Mouse (Mus musculus) liver, embryonic 15.5 days (tissue): ENCODE data around the gene Oma1. TPM values are rescaled to one million over a fixed set of nuclear protein-coding genes. Genes with fewer than 3 reads are reported as not detected.

Experiments used
- ATAC-seq: fragments of 200-750 bp; cut with Nextera tagmentation; 2 replicates; pipeline ENCODE4 v1.8.0; 2017; ENCODE audit warnings: moderate number of reproducible peaks, mild to moderate bottlenecking, moderate library complexity; ENCODE audit not compliant: insufficient read depth
- H3K27ac ChIP-seq: fragments of 300-500 bp; sonication (generic); replicated peaks from 2 replicates; pipeline ENCODE4 v1.5.1; 2015; ENCODE audit warnings: mild to moderate bottlenecking, inconsistent platforms
- H3K27me3 ChIP-seq: fragments of 300-500 bp; sonication (generic); 2 replicates; pipeline ENCODE4 v1.6.1; 2015; ENCODE audit warnings: mild to moderate bottlenecking, inconsistent platforms
- H3K36me3 ChIP-seq: fragments of 300-500 bp; sonication (generic); replicated peaks from 2 replicates; pipeline ENCODE4 v1.6.1; 2015; ENCODE audit warnings: moderate library complexity, mild to moderate bottlenecking, inconsistent platforms
- H3K4me1 ChIP-seq: fragments of 300-500 bp; sonication (generic); replicated peaks from 2 replicates; pipeline ENCODE4 v1.6.1; 2015; ENCODE audit warnings: inconsistent platforms
- H3K4me2 ChIP-seq: fragments of 300-500 bp; sonication (generic); 2 replicates; pipeline ENCODE4 v1.6.1; 2015; ENCODE audit warnings: moderate library complexity, mild to moderate bottlenecking, inconsistent platforms
- H3K4me3 ChIP-seq: fragments of 300-500 bp; sonication (generic); replicated peaks from 2 replicates; pipeline ENCODE4 v1.5.1; 2015; ENCODE audit warnings: mild to moderate bottlenecking, inconsistent platforms
- H3K9ac ChIP-seq: fragments of 300-500 bp; sonication (generic); 2 replicates; pipeline ENCODE4 v1.6.1; 2015; ENCODE audit warnings: moderate library complexity, mild to moderate bottlenecking, inconsistent platforms
- H3K9me3 ChIP-seq: fragments of 300-500 bp; sonication (generic); replicated peaks from 2 replicates; pipeline ENCODE4 v1.6.1; 2016; ENCODE audit warnings: inconsistent platforms
- WGBS: fragments of 180-500 bp; shearing (Covaris S2); methylation state at CpG from one replicate; pipeline ENCODE4 v1.1.7; 2015; ENCODE audit warnings: mixed read lengths; ENCODE audit not compliant: insufficient replicate concordance; 5-methylcytosine and 5-hydroxymethylcytosine counted together
- polyA plus RNA-seq: library from polyadenylated mRNA; unstranded; fragments of >200 nt; fragmentation: Nextera tagmentation; extraction: Ambion mirVana; gene quantifications from 2 replicates; pipeline ENCODE4 v1.2.1, GENCODE M21; 2015

The Oma1 gene
- polyA plus RNA-seq, 1 experiment from 2014 or later: 12.0 TPM

DNA sequence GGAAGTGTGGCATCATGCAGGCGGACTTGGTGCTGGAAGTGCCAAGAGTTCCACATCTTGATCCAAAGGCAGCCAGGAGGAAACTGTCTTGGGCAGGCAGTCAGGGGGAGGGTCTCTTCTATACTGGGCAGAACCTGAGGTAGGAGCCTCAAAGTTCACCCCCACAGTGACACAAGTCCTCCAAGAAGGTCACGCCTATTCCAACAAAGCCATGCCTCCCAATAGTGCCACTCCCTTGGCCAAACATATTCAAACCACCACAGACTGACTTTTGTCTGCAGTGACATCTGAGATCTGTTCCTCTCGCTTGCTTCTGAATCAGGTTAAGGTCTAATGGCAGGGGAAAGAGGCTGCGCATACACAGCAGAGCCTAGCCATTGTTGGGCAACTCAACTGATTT is 83.3 kb downstream of the Oma1 start:
- no peak overlapping the region for H3K27ac ChIP-seq
- ATAC-seq: no peak
- H3K4me3 ChIP-seq: no peak overlapping the region
- H3K9me3 ChIP-seq: no peaks in the 10 kb centered on the region
- H3K4me2 ChIP-seq: no peak overlapping the region
- H3K36me3 ChIP-seq: no peaks in the 10 kb centered on the region
- no peaks in the 10 kb centered on the region for H3K27me3 ChIP-seq
- no peak overlapping the region for H3K9ac ChIP-seq
- WGBS: 60% methylated on average over 4 of the region's 4 CpGs
- no peaks in the 10 kb centered on the region for H3K4me1 ChIP-seq

DNA sequence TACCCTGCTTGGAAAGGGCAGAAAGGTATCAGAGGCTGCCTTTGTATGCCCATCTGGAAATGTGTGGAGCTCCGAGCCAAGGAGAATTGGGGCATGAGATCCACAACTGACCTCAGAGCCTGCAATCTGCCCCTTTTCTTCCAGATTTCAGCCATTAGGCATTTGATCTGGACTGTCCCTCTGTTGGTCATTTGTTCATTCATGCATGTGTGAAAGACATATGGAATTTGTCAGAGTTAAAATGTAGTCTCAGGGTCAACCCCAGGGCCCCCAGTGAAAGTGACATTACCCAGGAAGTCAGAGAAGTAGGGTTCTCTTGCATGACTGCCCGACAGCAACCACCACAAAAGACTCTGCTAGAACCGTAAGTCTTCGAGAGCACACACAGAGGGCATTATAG is 89.0 kb downstream of the Oma1 start:
- no peak overlapping the region for H3K27ac ChIP-seq
- no peaks in the 10 kb centered on the region for H3K27me3 ChIP-seq
- no peak overlapping the region for H3K4me3 ChIP-seq
- no peak for ATAC-seq
- H3K4me1 ChIP-seq: no peaks in the 10 kb centered on the region
- 70% methylated on average over 4 of the region's 4 CpGs for WGBS
- no peaks in the 10 kb centered on the region for H3K36me3 ChIP-seq
- no peaks in the 10 kb centered on the region for H3K9me3 ChIP-seq
- H3K4me2 ChIP-seq: no peak overlapping the region
- no peak overlapping the region for H3K9ac ChIP-seq

DNA sequence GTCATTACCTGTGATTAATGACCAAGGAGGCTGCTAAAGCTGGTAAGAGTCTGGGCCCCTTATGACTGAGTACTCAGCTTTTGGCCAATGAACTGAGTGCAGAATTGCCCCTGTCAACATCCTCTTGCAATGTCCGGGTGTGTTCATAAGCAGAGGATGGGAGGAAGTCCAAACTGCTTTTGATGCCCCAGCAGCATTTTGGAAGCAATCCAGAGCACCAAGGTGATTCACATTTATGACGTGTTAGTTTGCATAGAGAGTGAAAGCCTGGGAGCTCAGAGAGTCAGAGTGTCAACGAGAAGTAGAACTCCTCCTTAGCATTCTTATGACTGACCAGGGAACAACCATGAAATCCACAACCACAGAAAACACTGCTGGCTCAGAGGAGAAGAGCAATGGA is 91.7 kb downstream of the Oma1 start:
- WGBS: 46% methylated on average over 3 of the region's 3 CpGs
- H3K4me3 ChIP-seq: no peak overlapping the region

DNA sequence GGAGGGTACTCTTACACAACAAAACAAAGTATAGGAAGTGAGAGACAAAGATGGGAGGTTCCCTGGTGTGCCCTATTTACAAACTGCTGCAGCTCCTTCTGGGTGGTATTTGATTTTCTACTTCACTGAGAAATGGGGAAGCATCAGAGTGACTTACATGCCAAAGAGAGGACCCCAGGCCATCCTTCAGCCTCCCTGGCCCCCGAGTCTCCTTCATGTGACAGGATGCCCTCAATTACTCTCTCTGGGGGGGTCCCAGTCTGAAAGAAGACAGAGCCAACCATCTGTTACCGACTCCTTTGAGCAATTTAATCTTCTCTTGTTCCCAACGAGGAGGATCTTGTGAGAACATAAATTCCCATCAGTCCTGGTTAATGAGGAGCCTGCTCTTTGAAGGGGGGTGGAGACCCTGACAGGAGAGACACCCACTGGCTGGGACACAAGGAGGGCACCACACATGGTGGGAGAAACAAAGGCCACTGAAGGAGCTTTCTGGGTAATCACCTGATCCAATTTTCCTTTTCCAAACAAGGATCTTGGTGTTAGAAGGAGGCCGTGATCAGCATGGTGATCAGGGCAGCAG is 96.7 kb downstream of the Oma1 start:
- Histone ChIP-seq H3K27ac (no peak overlapping the region), H3K27me3 (no peaks in the 10 kb centered on the region), H3K9me3 (no peaks in the 10 kb centered on the region), H3K4me1 (no peaks in the 10 kb centered on the region), H3K9ac (no peak overlapping the region), H3K36me3 (no peaks in the 10 kb centered on the region), H3K4me2 (no peak overlapping the region), H3K4me3 (no peak overlapping the region)
- 22% methylated on average over 4 of the region's 4 CpGs for WGBS
- ATAC-seq: no peak

More for the DNA sequence above, 91.7 kb downstream of the Oma1 start:
- ATAC-seq: no peak
- Histone ChIP-seq H3K9me3 (no peaks in the 10 kb centered on the region), H3K4me2 (no peak overlapping the region), H3K27ac (no peak overlapping the region), H3K27me3 (no peaks in the 10 kb centered on the region), H3K36me3 (no peaks in the 10 kb centered on the region), H3K9ac (no peak overlapping the region), H3K4me1 (no peaks in the 10 kb centered on the region)

Other genes starting within 250 kb of the Oma1 start
- 23.9 and 26.6 TPM in 2 replicates for gene Mier1, start 199.4 kb upstream of the Oma1 start, polyA plus RNA-seq
- gene Wdr78, start 199.3 kb upstream of the Oma1 start, polyA plus RNA-seq: 0.31 and 0.45 TPM in 2 replicates
- gene Slc35d1, start 98.6 kb upstream of the Oma1 start, polyA plus RNA-seq: 6.5 and 6.8 TPM in 2 replicates
- gene 4921539E11Rik, start 22.9 kb upstream of the Oma1 start, polyA plus RNA-seq: not detected in 2 replicates